Mouse (Mus musculus): ENCODE results near the gene Stat2.

DNA sequence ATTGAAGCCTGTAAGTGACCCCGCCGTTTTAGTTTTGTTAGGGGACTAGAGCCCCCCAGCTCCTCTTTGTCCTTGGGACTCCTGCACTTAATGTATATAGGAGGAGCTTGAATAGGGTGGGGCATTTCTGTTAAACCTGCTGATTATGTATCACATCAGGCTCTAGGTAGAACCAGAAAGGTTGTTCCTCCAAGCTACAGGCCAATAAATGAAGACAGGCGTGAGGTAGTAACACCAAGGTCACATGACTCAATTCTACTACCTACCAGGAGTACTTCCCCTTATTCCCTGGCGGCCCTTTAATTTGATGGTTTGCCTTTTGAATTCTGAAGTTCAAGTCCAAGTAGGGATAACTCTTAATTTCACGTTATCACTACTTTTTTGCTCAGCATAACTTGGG is 68.1 kb downstream of the Stat2 start:
- TF ChIP-seq GATA1 (IDR thresholded peaks at IDR 0.05; ENCODE audit: borderline replicate concordance, low read length) = no peak
- TF ChIP-seq FLI1 (IDR thresholded peaks at IDR 0.05; ENCODE audit: low read length) = no peak

Data from megakaryocyte, embryonic 14.5 days (primary cell).